ENCODE assay signal across 37 mouse cellular contexts in genomic region chr3:69239246-69239645, GRCm38 (mm10). TPM values are rescaled to one million over a fixed set of nuclear protein-coding genes. Genes with fewer than 3 reads are reported as not detected.
"Had no signal": no experiment of that assay in that cellular context is flagged by ENCODE, and none has a peak within 500 bp of the region (broad histone marks: within the 10 kb centered on the region; RNA-seq: fewer than 3 reads in every experiment).

No protein-coding gene starts in this region.

- H3K4me3 ChIP-seq: heart, adult 2 months; heart, embryonic 12.5 days; hindbrain, embryonic 10.5 days; hindbrain, embryonic 12.5 days; intestine, embryonic 15.5 days; kidney, embryonic 15.5 days; layer of hippocampus, adult 2 months; left cerebral cortex, adult 2 months; limb, embryonic 10.5 days; limb, embryonic 12.5 days; liver, embryonic 13.5 days; liver, embryonic 15.5 days had no signal

- H3K36me3 ChIP-seq: heart, embryonic 12.5 days; hindbrain, embryonic 10.5 days; hindbrain, embryonic 12.5 days; intestine, embryonic 15.5 days; kidney, embryonic 15.5 days; limb, embryonic 10.5 days; limb, embryonic 12.5 days; liver, embryonic 13.5 days; liver, embryonic 15.5 days had no signal

- H3K27me3 ChIP-seq: heart, embryonic 12.5 days; hindbrain, embryonic 12.5 days; intestine, embryonic 15.5 days; kidney, embryonic 15.5 days; limb, embryonic 12.5 days; liver, embryonic 13.5 days; liver, embryonic 15.5 days had no signal

- ATAC-seq: hindbrain, embryonic 16.5 days; intestine, embryonic 15.5 days; intestine, postnatal 0 days had no signal

- H3K9ac ChIP-seq: heart, embryonic 12.5 days; hindbrain, embryonic 12.5 days; hindbrain, embryonic 14.5 days; intestine, embryonic 15.5 days; kidney, embryonic 15.5 days; limb, embryonic 12.5 days; liver, embryonic 13.5 days; liver, embryonic 15.5 days had no signal

- H3K4me1 ChIP-seq: heart, embryonic 12.5 days; hindbrain, embryonic 12.5 days; kidney, embryonic 15.5 days; liver, embryonic 13.5 days; liver, embryonic 15.5 days had no signal

- H3K27ac ChIP-seq: heart, adult 2 months; hindbrain, embryonic 10.5 days; hindbrain, embryonic 12.5 days; hindbrain, embryonic 14.5 days; intestine, embryonic 15.5 days; kidney, embryonic 15.5 days; kidney, postnatal 0 days; layer of hippocampus, adult 2 months; left cerebral cortex, adult 2 months; limb, embryonic 10.5 days; limb, embryonic 12.5 days; liver, embryonic 13.5 days; liver, embryonic 15.5 days had no signal

- DNase-seq: gastrocnemius, postnatal 14 days; gastrocnemius, postnatal 36 days; heart, adult 2 months; heart, postnatal 10 days; heart, postnatal 4 days; kidney, adult 18-20 months; kidney, adult 8-10 months; kidney, postnatal 14 days; kidney, postnatal 4 days; liver, embryonic 13.5 days had no signal

RNA-seq across cellular contexts. Expression of gene Arl14, which starts 17.0 kb away (rescaled TPM):
- total RNA-seq: gastrocnemius, adult 18-20 months; gastrocnemius, adult 8-10 months; gastrocnemius, postnatal 14 days; gastrocnemius, postnatal 36 days; heart, adult 2 months; heart, postnatal 10 days; heart, postnatal 25 days; heart, postnatal 4 days; layer of hippocampus, adult 2 months; layer of hippocampus, postnatal 10 days; layer of hippocampus, postnatal 25 days; left cerebral cortex, adult 2 months; left cerebral cortex, postnatal 14 days; left cerebral cortex, postnatal 36 days had no signal
- polyA plus RNA-seq: gonadal fat pad, adult 2 months; heart, adult 2 months; heart, embryonic 12.5 days; heart, embryonic 14.5 days; heart, embryonic 16.5 days; hindbrain, embryonic 10.5 days; hindbrain, embryonic 12.5 days; hindbrain, embryonic 14.5 days; hindbrain, embryonic 16.5 days; inflammation-experienced regulatory T-cells, adult 6 months; limb, embryonic 10.5 days; limb, embryonic 12.5 days; limb, embryonic 14.5 days; liver, embryonic 11.5 days; liver, embryonic 13.5 days; liver, embryonic 15.5 days had no signal
